Mouse (Mus musculus) liver, embryonic 13.5 days (tissue): ENCODE measurements around the gene Gdpd1. TPM values are rescaled to one million over a fixed set of nuclear protein-coding genes. Genes with fewer than 3 reads are reported as not detected.

Experiments used
- ATAC-seq: fragments of 200-750 bp; cut with Nextera tagmentation; 2 replicates; pipeline ENCODE4 v1.8.0; 2017; ENCODE audit warnings: low read depth, mild to moderate bottlenecking, moderate number of reproducible peaks, moderate library complexity
- DNase-seq: peaks from one replicate; pipeline ENCODE4 v3.0.0; 2022
- H3K27ac ChIP-seq: fragments of 300-500 bp; sonication (generic); 2 replicates; pipeline ENCODE4 v1.5.1; 2015; ENCODE audit warnings: moderate library complexity, mild to moderate bottlenecking, inconsistent platforms
- H3K27me3 ChIP-seq: fragments of 300-500 bp; sonication (generic); 2 replicates; pipeline ENCODE4 v1.6.1; 2015; ENCODE audit warnings: mild to moderate bottlenecking, inconsistent platforms
- H3K36me3 ChIP-seq: fragments of 300-500 bp; sonication (generic); 2 replicates; pipeline ENCODE4 v1.6.1; 2015; ENCODE audit warnings: mild to moderate bottlenecking, inconsistent platforms
- H3K4me1 ChIP-seq: fragments of 300-500 bp; sonication (generic); replicated peaks from 2 replicates; pipeline ENCODE4 v1.6.1; 2015; ENCODE audit warnings: inconsistent platforms
- H3K4me2 ChIP-seq: fragments of 300-500 bp; sonication (generic); 2 replicates; pipeline ENCODE4 v1.6.1; 2015; ENCODE audit warnings: inconsistent platforms, mild to moderate bottlenecking, moderate library complexity
- H3K4me3 ChIP-seq: fragments of 300-500 bp; sonication (generic); replicated peaks from 2 replicates; pipeline ENCODE4 v1.5.1; 2015; ENCODE audit warnings: mild to moderate bottlenecking, inconsistent platforms
- H3K9ac ChIP-seq: fragments of 300-500 bp; sonication (generic); 2 replicates; pipeline ENCODE4 v1.6.1; 2015; ENCODE audit warnings: mild to moderate bottlenecking, inconsistent platforms
- H3K9me3 ChIP-seq: fragments of 300-500 bp; sonication (generic); replicated peaks from 2 replicates; pipeline ENCODE4 v1.6.1; 2016; ENCODE audit warnings: inconsistent platforms
- WGBS: fragments of 180-500 bp; shearing (Covaris S2); methylation state at CpG from one replicate; pipeline ENCODE4 v1.1.7; 2015; ENCODE audit not compliant: insufficient replicate concordance; 5-methylcytosine and 5-hydroxymethylcytosine counted together
- polyA plus RNA-seq: library from polyadenylated mRNA; unstranded; fragments of >200 nt; fragmentation: Nextera tagmentation; extraction: Ambion mirVana; gene quantifications from 2 replicates; pipeline ENCODE4 v1.2.1, GENCODE M21; 2015

Gene Gdpd1
- polyA plus RNA-seq: 5.7 and 6.9 TPM in 2 replicates

- Histone ChIP-seq H3K27ac (peak within 1 kb of the TSS; percentile 16; the same call in 1 of the 2 replicates), H3K4me2 (peak within 1 kb of the TSS; percentile 99), H3K9me3 (no peaks in the 10 kb centered on the region), H3K27me3 (no peaks in the 10 kb centered on the region), H3K36me3 (peaks cover 23% of the 10 kb centered on the region), H3K4me3 (peak within 1 kb of the TSS; percentile 73), H3K4me1 (peaks cover 22% of the 10 kb centered on the region), H3K9ac (peak within 1 kb of the TSS; percentile 84)
- ATAC-seq: peak; percentile 97
- peak; percentile 85 for DNase-seq
- 2% methylated on average over 43 of the region's 43 CpGs for WGBS
Observed at GRCm38 (mm10) chr11:87073866-87074440, at the start of gene Gdpd1. TSS of gene Gdpd1 (minus strand) at chr11:87074062.

GRCm38 (mm10) chr11:87121864-87122263, 48.0 kb upstream of the Gdpd1 start:
- ATAC-seq: no peak
- H3K36me3 ChIP-seq: peaks cover 68% of the 10 kb centered on the region

GRCm38 (mm10) chr11:87110172-87110909, 36.5 kb upstream of the Gdpd1 start:
- peak overlapping the region; percentile 88 for H3K27ac ChIP-seq
- peaks cover 39% of the 10 kb centered on the region for H3K36me3 ChIP-seq
- DNase-seq: no peak
- 6% methylated on average over 9 of the region's 9 CpGs for WGBS
- H3K4me1 ChIP-seq: peaks cover 31% of the 10 kb centered on the region
- no peak for ATAC-seq
- H3K9ac ChIP-seq: peak overlapping the region; percentile 96
- no peaks in the 10 kb centered on the region for H3K9me3 ChIP-seq
- H3K27me3 ChIP-seq: no peaks in the 10 kb centered on the region
- H3K4me3 ChIP-seq: peak overlapping the region; percentile 96
- peak overlapping the region; percentile 70 for H3K4me2 ChIP-seq

More at GRCm38 (mm10) chr11:87121864-87122263, 48.0 kb upstream of the Gdpd1 start:
- no peaks in the 10 kb centered on the region for H3K9me3 ChIP-seq
- DNase-seq: no peak
- H3K4me2 ChIP-seq: no peak overlapping the region
- no peak overlapping the region for H3K4me3 ChIP-seq
- H3K27me3 ChIP-seq: no peaks in the 10 kb centered on the region
- H3K9ac ChIP-seq: no peak overlapping the region
- peaks cover 16% of the 10 kb centered on the region for H3K4me1 ChIP-seq
- H3K27ac ChIP-seq: no peak overlapping the region
- WGBS: 73% methylated on average over 8 of the region's 8 CpGs

- Histone ChIP-seq H3K9me3 (no peaks in the 10 kb centered on the region), H3K27me3 (no peaks in the 10 kb centered on the region), H3K4me1 (peaks cover 31% of the 10 kb centered on the region), H3K36me3 (peaks cover 39% of the 10 kb centered on the region), H3K4me3 (peak overlapping the region; percentile 96), H3K4me2 (peak overlapping the region; percentile 70), H3K27ac (peak overlapping the region; percentile 88), H3K9ac (peak overlapping the region; percentile 96)
- under 1% methylated on average over 42 of the region's 42 CpGs for WGBS
- DNase-seq (peak; percentile 23), ATAC-seq (no peak)
Observed at GRCm38 (mm10) chr11:87109519-87110171, 35.8 kb upstream of the Gdpd1 start.

- peaks cover 31% of the 10 kb centered on the region for H3K4me1 ChIP-seq
- peak; percentile 96 for ATAC-seq
- H3K36me3 ChIP-seq: peaks cover 40% of the 10 kb centered on the region
- no peaks in the 10 kb centered on the region for H3K9me3 ChIP-seq
- H3K27me3 ChIP-seq: no peaks in the 10 kb centered on the region
- peak within 1 kb of the TSS; percentile 88 for H3K27ac ChIP-seq
- under 1% methylated on average over 40 of the region's 40 CpGs for WGBS
- H3K9ac ChIP-seq: peak within 1 kb of the TSS; percentile 96
- peak within 1 kb of the TSS; percentile 72 for H3K4me2 ChIP-seq
- H3K4me3 ChIP-seq: peak within 1 kb of the TSS; percentile 96
- DNase-seq: peak; percentile 97
Observed at GRCm38 (mm10) chr11:87108755-87109518, 35.1 kb upstream of the Gdpd1 start, which contains the start of gene Ska2. TSS of gene Ska2 (plus strand) at chr11:87109234.

GRCm38 (mm10) chr11:87108409-87108754, 34.5 kb upstream of the Gdpd1 start, which contains the start of gene Prr11:
TSS of gene Prr11 (minus strand) at chr11:87108708.
- peak within 1 kb of the TSS; percentile 96 for H3K4me3 ChIP-seq
- DNase-seq (no peak), ATAC-seq (no peak)
- H3K27me3 ChIP-seq: no peaks in the 10 kb centered on the region
- H3K9ac ChIP-seq: peak within 1 kb of the TSS; percentile 96
- no peaks in the 10 kb centered on the region for H3K9me3 ChIP-seq
- peak within 1 kb of the TSS; percentile 72 for H3K4me2 ChIP-seq
- H3K36me3 ChIP-seq: peaks cover 41% of the 10 kb centered on the region
- H3K27ac ChIP-seq: peak within 1 kb of the TSS; percentile 88
- H3K4me1 ChIP-seq: peaks cover 31% of the 10 kb centered on the region
- 0% methylated on average over 14 of the region's 14 CpGs for WGBS

- peak overlapping the region; percentile 84 for H3K9ac ChIP-seq
- H3K4me2 ChIP-seq: peak overlapping the region; percentile 71
- H3K27me3 ChIP-seq: no peaks in the 10 kb centered on the region
- peaks cover 39% of the 10 kb centered on the region for H3K4me1 ChIP-seq
- peak overlapping the region; percentile 79 for H3K4me3 ChIP-seq
- WGBS: 20% methylated on average over 2 of the region's 2 CpGs
- H3K27ac ChIP-seq: peak overlapping the region; percentile 63
- peak; percentile 53 for ATAC-seq
- peaks cover 48% of the 10 kb centered on the region for H3K36me3 ChIP-seq
- no peak for DNase-seq
- no peaks in the 10 kb centered on the region for H3K9me3 ChIP-seq
Observed at GRCm38 (mm10) chr11:87087142-87087541, 13.3 kb upstream of the Gdpd1 start.

GRCm38 (mm10) chr11:87086290-87086984, 12.6 kb upstream of the Gdpd1 start, which contains the start of gene Smg8:
TSS of gene Smg8 (minus strand) at chr11:87086774.
- under 1% methylated on average over 43 of the region's 43 CpGs for WGBS
- peak within 1 kb of the TSS; percentile 79 for H3K4me3 ChIP-seq
- H3K4me1 ChIP-seq: peaks cover 39% of the 10 kb centered on the region
- no peaks in the 10 kb centered on the region for H3K9me3 ChIP-seq
- DNase-seq (peak; percentile 79), ATAC-seq (peak; percentile 93)
- peak within 1 kb of the TSS; percentile 71 for H3K4me2 ChIP-seq
- H3K36me3 ChIP-seq: peaks cover 47% of the 10 kb centered on the region
- H3K9ac ChIP-seq: peak within 1 kb of the TSS; percentile 84
- H3K27me3 ChIP-seq: no peaks in the 10 kb centered on the region
- H3K27ac ChIP-seq: peak within 1 kb of the TSS; percentile 63

- 0 out of 2 replicates have a peak overlapping the region, but pooled peaks have one; percentile 53 for H3K27ac ChIP-seq
- peaks cover 47% of the 10 kb centered on the region for H3K36me3 ChIP-seq
Observed at GRCm38 (mm10) chr11:87085461-87085860, 11.6 kb upstream of the Gdpd1 start.

GRCm38 (mm10) chr11:87083712-87084111, 9.8 kb upstream of the Gdpd1 start:
- WGBS: 91% methylated on average over 1 of the region's 1 CpGs
- no peaks in the 10 kb centered on the region for H3K9me3 ChIP-seq
- H3K36me3 ChIP-seq: peaks cover 52% of the 10 kb centered on the region
- no peaks in the 10 kb centered on the region for H3K27me3 ChIP-seq
- no peak overlapping the region for H3K9ac ChIP-seq
- no peak overlapping the region for H3K4me2 ChIP-seq
- DNase-seq (no peak), ATAC-seq (no peak)
- no peak overlapping the region for H3K27ac ChIP-seq
- H3K4me1 ChIP-seq: peaks cover 39% of the 10 kb centered on the region
- no peak overlapping the region for H3K4me3 ChIP-seq

More at GRCm38 (mm10) chr11:87085461-87085860, 11.6 kb upstream of the Gdpd1 start:
- Histone ChIP-seq H3K4me2 (peak overlapping the region; percentile 71), H3K27me3 (no peaks in the 10 kb centered on the region), H3K9me3 (no peaks in the 10 kb centered on the region), H3K4me1 (peaks cover 39% of the 10 kb centered on the region), H3K4me3 (peak overlapping the region; percentile 79), H3K9ac (peak overlapping the region; percentile 84)
- DNase-seq: no peak
- no peak for ATAC-seq
- WGBS: 78% methylated on average over 13 of the region's 13 CpGs
